In genomic region chr3:59260745-59261144, GRCm38 (mm10) we compare ENCODE assay signal across 12 mouse cellular contexts. TPM values are rescaled to one million over a fixed set of nuclear protein-coding genes. Genes with fewer than 3 reads are reported as not detected.
DNase-seq lines count a peak whose midpoint lies in the region; ATAC-seq lines count a peak whose summit lies in the region.
"Had no signal": no experiment of that assay in that cellular context is flagged by ENCODE, and none has a peak within 500 bp of the region (broad histone marks: within the 10 kb centered on the region; RNA-seq: fewer than 3 reads in every experiment).

No protein-coding gene starts in this region.

- H3K36me3 ChIP-seq in hindbrain, embryonic 10.5 days, result peaks cover 11% of the 10 kb centered on the region; the same call in 1 of the 2 replicates
- no peaks in the 10 kb centered on the region for H3K36me3 ChIP-seq in hindbrain, embryonic 12.5 days
- H3K36me3 ChIP-seq: embryonic facial prominence, embryonic 12.5 days; liver, embryonic 13.5 days had no signal

- H3K27me3 ChIP-seq in hindbrain, embryonic 10.5 days (ENCODE audit: insufficient read depth, poor library complexity, severe bottlenecking), result no peaks in the 10 kb centered on the region
- H3K27me3 ChIP-seq in hindbrain, embryonic 12.5 days, result no peaks in the 10 kb centered on the region; the same call in 1 of the 2 replicates
- H3K27me3 ChIP-seq: embryonic facial prominence, embryonic 12.5 days; kidney, embryonic 15.5 days; liver, embryonic 13.5 days; neural tube, embryonic 12.5 days had no signal

- no peak for ATAC-seq in hindbrain, embryonic 12.5 days (ENCODE audit: low FRiP score)

- H3K9me3 ChIP-seq in hindbrain, embryonic 10.5 days, result no peaks in the 10 kb centered on the region
- no peaks in the 10 kb centered on the region for H3K9me3 ChIP-seq in hindbrain, embryonic 12.5 days (replicated peaks)
- H3K9me3 ChIP-seq: embryonic facial prominence, embryonic 12.5 days; kidney, embryonic 15.5 days; liver, embryonic 13.5 days; neural tube, embryonic 12.5 days had no signal

- no peak overlapping the region for H3K4me2 ChIP-seq in hindbrain, embryonic 12.5 days (replicated peaks)
- H3K4me2 ChIP-seq: embryonic facial prominence, embryonic 12.5 days; kidney, embryonic 15.5 days; liver, embryonic 13.5 days; neural tube, embryonic 12.5 days had no signal

- H3K4me3 ChIP-seq in hindbrain, embryonic 10.5 days, result no peak overlapping the region
- no peak overlapping the region for H3K4me3 ChIP-seq in hindbrain, embryonic 12.5 days
- H3K4me3 ChIP-seq: embryonic facial prominence, embryonic 12.5 days; kidney, embryonic 15.5 days; liver, embryonic 13.5 days; neural tube, embryonic 12.5 days had no signal

- WGBS in hindbrain, embryonic 10.5 days, result 60% methylated on average over 5 of the region's 5 CpGs
- 60% methylated on average over 5 of the region's 5 CpGs for WGBS in hindbrain, embryonic 12.5 days

- H3K27ac ChIP-seq in hindbrain, embryonic 10.5 days, result peak overlapping the region; percentile 20; the same call in 1 of the 2 replicates
- no peak overlapping the region for H3K27ac ChIP-seq in hindbrain, embryonic 12.5 days
- H3K27ac ChIP-seq: embryonic facial prominence, embryonic 12.5 days; kidney, embryonic 15.5 days; liver, embryonic 13.5 days; neural tube, embryonic 12.5 days had no signal

- no peak overlapping the region for H3K9ac ChIP-seq in hindbrain, embryonic 12.5 days
- H3K9ac ChIP-seq: embryonic facial prominence, embryonic 12.5 days; kidney, embryonic 15.5 days; liver, embryonic 13.5 days; neural tube, embryonic 12.5 days had no signal

- peaks cover 39% of the 10 kb centered on the region for H3K4me1 ChIP-seq in hindbrain, embryonic 10.5 days (replicated peaks)
- H3K4me1 ChIP-seq in hindbrain, embryonic 12.5 days, result peaks cover 15% of the 10 kb centered on the region
- H3K4me1 ChIP-seq: liver, embryonic 13.5 days had no signal

- no peak for DNase-seq in hindbrain, embryonic 10.5 days (ENCODE audit: low spot score)
- peak; percentile 61 to 67 for DNase-seq in B cell, adult 2 months
- peak; percentile 68 for DNase-seq in brain, adult 2 months (ENCODE audit: low read depth, low spot score)
- DNase-seq in naive thymus-derived CD4-positive, alpha-beta T cell, adult 2 months (ENCODE audit: low read depth), result peak; percentile 83
- DNase-seq in adrenal gland, postnatal 36 days, result no peak
- DNase-seq in adrenal gland, adult (ENCODE audit: inconsistent age in 2 of 2, low spot score in 1 of 2), result no peak
- DNase-seq in frontal cortex, postnatal 25 days (ENCODE audit: low spot score in 2 of 2), result no peak
- DNase-seq: liver, embryonic 13.5 days had no signal

RNA-seq across cellular contexts. Expression of gene P2ry12, which starts 1.9 kb away (rescaled TPM):
- 1.3 and 2.2 TPM in 2 replicates for polyA plus RNA-seq in hindbrain, embryonic 10.5 days (2016; fragmentation: Nextera tagmentation; extraction: Ambion mirVana)
- polyA plus RNA-seq in hindbrain, embryonic 12.5 days (2016; fragmentation: Nextera tagmentation; extraction: Ambion mirVana), result 4.3 and 5.4 TPM in 2 replicates
- 1 to 10 TPM; 1.9 to 2.9 TPM for total RNA-seq in adrenal gland, postnatal 36 days (2021)

RNA-seq across cellular contexts. Expression of gene P2ry13, which starts 50.1 kb away (rescaled TPM):
- 0.50 and 0.75 TPM in 2 replicates for polyA plus RNA-seq in hindbrain, embryonic 10.5 days (2016; fragmentation: Nextera tagmentation; extraction: Ambion mirVana)
- 1.2 and 1.4 TPM in 2 replicates for polyA plus RNA-seq in hindbrain, embryonic 12.5 days (2016; fragmentation: Nextera tagmentation; extraction: Ambion mirVana)
- total RNA-seq in adrenal gland, postnatal 36 days (2021), result under 1 TPM; 0.56 to 0.95 TPM

Comparison
In these comparisons a context has a peak if more than half of its experiments do, and no peak if none do; other contexts are left out.
1. DNase-seq: peak in B cell, adult 2 months (2 of 2), brain, adult 2 months (single experiment) and naive thymus-derived CD4-positive, alpha-beta T cell, adult 2 months (single experiment); none in hindbrain, embryonic 10.5 days (single experiment), adrenal gland, postnatal 36 days (0 of 2), adrenal gland, adult (0 of 2) and frontal cortex, postnatal 25 days (0 of 2).